In genomic region chr9:96534256-96534655, GRCm38 (mm10) we compare ENCODE assay signal across 32 mouse cellular contexts. TPM values are rescaled to one million over a fixed set of nuclear protein-coding genes. Genes with fewer than 3 reads are reported as not detected.
"Had no signal": no experiment of that assay in that cellular context is flagged by ENCODE, and none has a peak within 500 bp of the region (broad histone marks: within the 10 kb centered on the region; RNA-seq: fewer than 3 reads in every experiment).

No protein-coding gene starts in this region.

- ATAC-seq: hindbrain, embryonic 16.5 days; inflammation-experienced regulatory T-cells, adult 6 months; intestine, postnatal 0 days had no signal

- H3K4me2 ChIP-seq: heart, embryonic 11.5 days; heart, embryonic 13.5 days; heart, embryonic 15.5 days; hindbrain, embryonic 12.5 days; hindbrain, embryonic 14.5 days; limb, embryonic 12.5 days; liver, embryonic 11.5 days; liver, embryonic 13.5 days had no signal

- DNase-seq: gastrocnemius, adult 2 months; gastrocnemius, postnatal 10 days; gastrocnemius, postnatal 25 days; heart, postnatal 4 days; kidney, adult 18-20 months; kidney, adult 8-10 months; kidney, postnatal 10 days; kidney, postnatal 25 days; kidney, postnatal 4 days; liver; liver, embryonic 13.5 days had no signal

- H3K4me3 ChIP-seq: gastrocnemius, adult 2 months; heart, embryonic 13.5 days; heart, embryonic 15.5 days; hindbrain, embryonic 10.5 days; hindbrain, embryonic 12.5 days; layer of hippocampus, adult 2 months; left cerebral cortex, adult 2 months; limb, embryonic 10.5 days; limb, embryonic 12.5 days; liver, embryonic 13.5 days had no signal

- H3K36me3 ChIP-seq: heart, embryonic 13.5 days; heart, embryonic 15.5 days; hindbrain, embryonic 12.5 days; limb, embryonic 10.5 days; limb, embryonic 12.5 days; liver, embryonic 13.5 days had no signal

- H3K9ac ChIP-seq: heart, embryonic 13.5 days; heart, embryonic 15.5 days; hindbrain, embryonic 12.5 days; hindbrain, embryonic 14.5 days; limb, embryonic 12.5 days; liver, embryonic 13.5 days had no signal

- H3K27ac ChIP-seq: gastrocnemius, adult 2 months; heart, embryonic 13.5 days; heart, embryonic 15.5 days; hindbrain, embryonic 10.5 days; hindbrain, embryonic 12.5 days; hindbrain, embryonic 14.5 days; layer of hippocampus, adult 2 months; left cerebral cortex, adult 2 months; limb, embryonic 10.5 days; liver, embryonic 13.5 days had no signal

- H3K27me3 ChIP-seq: heart, embryonic 13.5 days; heart, embryonic 15.5 days; hindbrain, embryonic 12.5 days; limb, embryonic 12.5 days; liver, embryonic 13.5 days had no signal

- H3K9me3 ChIP-seq: heart, embryonic 13.5 days; heart, embryonic 15.5 days; hindbrain, embryonic 10.5 days; hindbrain, embryonic 12.5 days; limb, embryonic 10.5 days; limb, embryonic 12.5 days; liver, embryonic 13.5 days had no signal

RNA-seq across cellular contexts. Expression of gene Gm28729, which starts 9.2 kb away (rescaled TPM):
- total RNA-seq: gastrocnemius, adult 2 months; granulocyte monocyte progenitor cell, adult 5-6 weeks; heart, adult 8-10 months; heart, postnatal 25 days; heart, postnatal 4 days; left cerebral cortex, adult 2 months; left cerebral cortex, postnatal 36 days had no signal
- polyA plus RNA-seq: heart, embryonic 11.5 days; heart, embryonic 13.5 days; heart, embryonic 15.5 days; heart, postnatal 0 days; inflammation-experienced regulatory T-cells, adult 6 months; intestine, postnatal 0 days; kidney, embryonic 14.5 days; kidney, embryonic 16.5 days; limb, embryonic 10.5 days; limb, embryonic 12.5 days; liver, embryonic 11.5 days; liver, embryonic 13.5 days had no signal
